Mouse (Mus musculus): ENCODE data around the gene Fam171a1. TPM values are rescaled to one million over a fixed set of nuclear protein-coding genes. Genes with fewer than 3 reads are reported as not detected.
"Not testable (repeated sequence)": the region's sequence is repeated elsewhere in the genome, so short reads cannot be mapped to it uniquely, and the experiment has no call there.

The Fam171a1 gene
- polyA plus RNA-seq, 1 experiment from 2014 or later, result 52.4 TPM

DNA sequence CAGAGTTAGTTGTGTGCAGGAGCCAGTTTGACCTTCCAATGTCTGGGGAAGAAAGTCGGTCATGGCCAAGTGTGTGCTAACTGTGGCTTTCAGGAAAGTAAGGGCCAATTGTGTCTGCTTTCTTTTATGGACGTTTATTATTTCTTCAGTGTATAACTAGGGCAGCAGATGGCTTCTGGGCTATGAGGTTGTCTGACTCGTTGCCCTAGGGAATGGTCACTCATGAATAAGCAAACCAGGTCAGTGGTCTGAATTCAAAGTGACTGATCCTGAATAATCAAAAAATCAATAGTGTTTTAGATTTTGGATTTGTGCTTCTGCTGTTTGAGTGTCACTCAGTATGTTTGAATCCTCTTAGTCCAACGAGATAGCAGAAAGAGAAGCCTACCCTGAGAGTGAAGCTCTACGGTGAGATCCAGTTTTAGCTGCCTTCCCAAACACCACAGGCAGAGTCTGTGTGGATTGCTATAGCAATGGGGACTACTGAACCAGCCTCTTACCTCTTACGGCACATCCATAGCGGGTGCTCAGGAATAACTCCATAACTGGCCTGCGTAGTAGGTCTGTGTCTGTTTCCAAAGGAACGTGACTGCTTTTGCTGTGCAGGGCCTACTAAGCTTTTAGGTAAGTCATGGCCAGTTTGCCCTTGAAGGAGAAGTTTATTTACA, 93.1 kb downstream of the Fam171a1 start:
- Histone ChIP-seq H3K4me1 (replicated peaks; ENCODE audit: control insufficient read depth, insufficient read depth, low read length) (no peaks in the 10 kb centered on the region), H3K4me3 (replicated peaks; ENCODE audit: low read length) (no peak overlapping the region), H3K27me3 (ENCODE audit: control insufficient read depth, insufficient read depth, low read length) (no peaks in the 10 kb centered on the region), H3K9me3 (ENCODE audit: control insufficient read depth, low read length) (no peaks in the 10 kb centered on the region), H3K4me2 (replicated peaks) (no peak overlapping the region), H3K27ac (no peak overlapping the region), H3K36me3 (replicated peaks; ENCODE audit: control insufficient read depth, insufficient read depth) (peaks cover 21% of the 10 kb centered on the region), H3K9ac (no peak overlapping the region)
- ATAC-seq (ENCODE audit: low FRiP score) (no peak), DNase-seq (ENCODE audit: low spot score) (no peak)
- 73% methylated on average over 9 of the region's 9 CpGs for WGBS

DNA sequence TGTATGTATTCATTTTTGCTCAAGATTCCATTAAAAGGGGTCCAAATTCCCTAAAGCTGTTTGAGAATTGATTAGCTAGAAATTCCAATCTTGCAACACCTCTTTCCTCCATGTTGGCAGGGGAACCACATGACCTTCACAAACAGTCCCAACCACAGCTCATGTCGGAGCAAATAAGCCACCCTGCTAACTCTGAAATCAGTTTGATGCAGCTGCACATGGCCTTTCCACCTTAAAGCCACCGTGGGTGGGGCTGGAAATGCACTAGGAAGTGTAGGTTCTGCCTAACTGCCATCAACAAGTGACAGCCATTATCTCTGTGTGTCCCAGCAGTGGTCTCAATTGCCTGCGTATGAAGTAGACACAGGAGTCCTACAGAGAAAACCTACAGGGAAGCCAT, 101.5 kb downstream of the Fam171a1 start:
- Histone ChIP-seq H3K9ac (no peak overlapping the region), H3K4me3 (replicated peaks; ENCODE audit: low read length) (no peak overlapping the region), H3K4me2 (replicated peaks) (no peak overlapping the region), H3K36me3 (replicated peaks; ENCODE audit: control insufficient read depth, insufficient read depth) (peaks cover 22% of the 10 kb centered on the region), H3K9me3 (ENCODE audit: control insufficient read depth, low read length) (no peaks in the 10 kb centered on the region), H3K4me1 (replicated peaks; ENCODE audit: control insufficient read depth, insufficient read depth, low read length) (no peaks in the 10 kb centered on the region), H3K27ac (no peak overlapping the region), H3K27me3 (ENCODE audit: control insufficient read depth, insufficient read depth, low read length) (no peaks in the 10 kb centered on the region)
- ATAC-seq (ENCODE audit: low FRiP score), result no peak
- DNase-seq (ENCODE audit: low spot score), result no peak
- 83% methylated on average over 3 of the region's 3 CpGs for WGBS

DNA sequence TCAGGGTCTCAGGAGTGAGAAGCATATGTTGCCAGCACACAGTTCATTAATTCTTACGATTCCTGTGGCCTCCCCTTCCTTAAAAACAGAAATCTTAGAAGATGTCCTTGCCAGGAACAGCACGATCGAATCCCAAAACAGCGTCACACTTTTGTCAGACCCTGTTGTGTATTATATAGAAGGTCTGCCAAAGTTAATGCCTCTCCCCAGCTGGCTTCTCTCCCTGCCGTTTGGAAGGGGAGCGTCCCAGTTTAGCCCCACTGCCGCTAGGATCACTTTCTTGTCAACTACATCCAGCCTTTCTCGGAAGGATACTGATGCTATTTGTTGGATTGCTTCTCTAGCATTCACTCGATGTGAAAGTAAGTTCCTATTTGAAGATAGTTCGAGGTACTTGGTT, 102.6 kb downstream of the Fam171a1 start:
- H3K27ac ChIP-seq, result no peak overlapping the region
- ATAC-seq (ENCODE audit: low FRiP score) (no peak), DNase-seq (ENCODE audit: low spot score) (no peak)
- 90% methylated on average over 10 of the region's 10 CpGs for WGBS
- H3K27me3 ChIP-seq (ENCODE audit: control insufficient read depth, insufficient read depth, low read length), result no peaks in the 10 kb centered on the region
- H3K4me1 ChIP-seq (replicated peaks; ENCODE audit: control insufficient read depth, insufficient read depth, low read length), result no peaks in the 10 kb centered on the region
- peaks cover 30% of the 10 kb centered on the region for H3K36me3 ChIP-seq (replicated peaks; ENCODE audit: control insufficient read depth, insufficient read depth)
- H3K4me2 ChIP-seq (replicated peaks), result no peak overlapping the region
- H3K9ac ChIP-seq, result no peak overlapping the region
- no peaks in the 10 kb centered on the region for H3K9me3 ChIP-seq (ENCODE audit: control insufficient read depth, low read length)
- no peak overlapping the region for H3K4me3 ChIP-seq (replicated peaks; ENCODE audit: low read length)

DNA sequence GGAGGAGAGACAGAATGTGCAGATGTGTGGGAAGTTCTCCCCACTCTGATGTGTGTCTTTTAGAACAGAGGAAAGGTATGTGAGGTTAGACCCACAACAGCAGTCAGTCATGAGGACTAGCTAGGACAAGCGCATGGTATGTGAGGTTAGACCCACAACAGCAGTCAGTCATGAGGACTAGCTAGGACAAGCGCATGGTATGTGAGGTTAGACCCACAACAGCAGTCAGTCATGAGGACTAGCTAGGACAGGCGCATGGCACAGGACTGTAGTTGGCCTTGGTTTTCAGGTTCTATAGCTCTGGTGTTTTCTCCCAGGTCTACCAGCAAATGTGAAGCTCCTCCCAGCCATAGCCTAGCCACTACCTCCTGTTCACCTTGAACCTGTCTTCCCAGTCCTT, 103.6 kb downstream of the Fam171a1 start:
- H3K27me3 ChIP-seq (ENCODE audit: control insufficient read depth, insufficient read depth, low read length); H3K4me2 ChIP-seq (replicated peaks); DNase-seq (ENCODE audit: low spot score); H3K9me3 ChIP-seq (ENCODE audit: control insufficient read depth, low read length); H3K27ac ChIP-seq; ATAC-seq (ENCODE audit: low FRiP score); H3K4me1 ChIP-seq (replicated peaks; ENCODE audit: control insufficient read depth, insufficient read depth, low read length); H3K9ac ChIP-seq; H3K4me3 ChIP-seq (replicated peaks; ENCODE audit: low read length): not testable (repeated sequence)
- peaks cover 30% of the 10 kb centered on the region for H3K36me3 ChIP-seq (replicated peaks; ENCODE audit: control insufficient read depth, insufficient read depth)
- WGBS, result 99% methylated on average over 3 of the region's 3 CpGs

DNA sequence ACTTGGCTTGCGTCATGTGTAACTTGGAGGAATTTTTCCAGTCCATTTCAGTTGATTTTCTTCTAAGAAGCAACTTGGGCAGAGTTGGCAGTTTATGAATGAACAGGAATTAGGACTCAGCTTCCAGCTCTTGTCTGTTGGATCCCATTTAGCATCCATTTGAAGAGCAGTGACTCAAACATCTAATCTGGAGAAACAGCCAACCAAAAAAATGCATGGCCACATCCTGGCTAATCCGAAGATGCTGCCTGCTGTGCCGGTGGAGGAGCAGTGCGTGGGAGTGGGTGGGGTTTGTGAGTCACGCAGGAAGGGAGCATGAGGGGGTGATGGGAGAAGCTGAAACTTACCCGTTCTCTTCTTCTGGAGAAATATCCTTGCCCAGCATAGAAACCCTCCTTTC, 104.2 kb downstream of the Fam171a1 start:
- H3K4me3 ChIP-seq (replicated peaks; ENCODE audit: low read length), result no peak overlapping the region
- WGBS, result 82% methylated on average over 6 of the region's 6 CpGs
- no peak for ATAC-seq (ENCODE audit: low FRiP score)
- no peaks in the 10 kb centered on the region for H3K4me1 ChIP-seq (replicated peaks; ENCODE audit: control insufficient read depth, insufficient read depth, low read length)
- peaks cover 30% of the 10 kb centered on the region for H3K36me3 ChIP-seq (replicated peaks; ENCODE audit: control insufficient read depth, insufficient read depth)
- DNase-seq (ENCODE audit: low spot score), result no peak
- no peaks in the 10 kb centered on the region for H3K27me3 ChIP-seq (ENCODE audit: control insufficient read depth, insufficient read depth, low read length)
- no peak overlapping the region for H3K4me2 ChIP-seq (replicated peaks)
- H3K27ac ChIP-seq, result no peak overlapping the region
- no peaks in the 10 kb centered on the region for H3K9me3 ChIP-seq (ENCODE audit: control insufficient read depth, low read length)
- no peak overlapping the region for H3K9ac ChIP-seq

DNA sequence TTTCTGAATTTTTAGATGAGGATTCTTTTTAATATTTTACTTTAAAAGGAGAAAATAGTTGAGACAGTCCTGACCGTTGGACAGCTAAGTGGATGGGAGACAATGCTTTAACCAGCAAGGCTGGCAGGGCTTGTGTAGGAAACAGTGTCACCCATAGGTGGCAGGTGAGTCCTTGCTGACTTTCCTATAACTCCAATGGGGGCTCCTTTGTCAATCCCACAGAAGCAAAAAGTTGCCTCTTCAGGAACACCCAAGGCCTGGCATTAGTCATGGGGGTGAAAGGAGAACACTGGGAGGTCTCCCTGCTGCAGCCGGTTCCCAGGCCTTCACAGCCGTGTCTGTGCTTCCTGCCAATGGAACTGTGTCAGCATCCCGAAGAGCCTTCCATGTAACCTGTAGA, 114.5 kb downstream of the Fam171a1 start:
- H3K9me3 ChIP-seq (ENCODE audit: control insufficient read depth, low read length), result no peaks in the 10 kb centered on the region
- no peak for DNase-seq (ENCODE audit: low spot score)
- no peak overlapping the region for H3K9ac ChIP-seq

DNA sequence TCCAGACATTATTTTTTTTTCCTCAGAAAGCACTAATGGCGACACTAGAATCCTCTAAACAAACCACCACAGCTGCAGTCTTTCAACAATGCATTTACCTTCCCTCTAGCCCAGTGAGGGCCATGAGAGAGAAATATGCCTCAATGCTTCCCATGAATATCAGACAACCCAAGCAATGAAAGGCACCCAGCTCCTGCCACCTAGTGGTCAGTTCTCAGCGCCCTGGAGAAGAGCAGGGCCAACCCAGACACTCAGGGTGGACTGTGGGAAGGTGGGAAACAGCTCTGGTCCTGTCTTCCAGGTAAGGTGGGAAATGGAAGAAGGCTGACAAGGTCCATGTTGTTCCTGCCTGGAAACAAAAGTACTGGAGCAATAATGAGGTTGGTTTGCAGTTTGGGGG, 115.0 kb downstream of the Fam171a1 start:
- H3K4me2 ChIP-seq (replicated peaks), result no peak overlapping the region
- ATAC-seq (ENCODE audit: low FRiP score) (peak; percentile 59; the same call in 1 of the 2 replicates), DNase-seq (ENCODE audit: low spot score) (peak; percentile 71)
- H3K27me3 ChIP-seq (ENCODE audit: control insufficient read depth, insufficient read depth, low read length), result no peaks in the 10 kb centered on the region
- no peaks in the 10 kb centered on the region for H3K4me1 ChIP-seq (replicated peaks; ENCODE audit: control insufficient read depth, insufficient read depth, low read length)
- no peak overlapping the region for H3K27ac ChIP-seq
- H3K36me3 ChIP-seq (replicated peaks; ENCODE audit: control insufficient read depth, insufficient read depth), result peaks cover 35% of the 10 kb centered on the region
- H3K4me3 ChIP-seq (replicated peaks; ENCODE audit: low read length), result no peak overlapping the region
- H3K9me3 ChIP-seq (ENCODE audit: control insufficient read depth, low read length), result no peaks in the 10 kb centered on the region
- H3K9ac ChIP-seq, result no peak overlapping the region
- 23% methylated on average over 2 of the region's 2 CpGs for WGBS

More for the DNA sequence above, 114.5 kb downstream of the Fam171a1 start:
- ATAC-seq (ENCODE audit: low FRiP score), result peak; percentile 64; the same call in 1 of the 2 replicates
- H3K27me3 ChIP-seq (ENCODE audit: control insufficient read depth, insufficient read depth, low read length), result no peaks in the 10 kb centered on the region
- no peak overlapping the region for H3K4me2 ChIP-seq (replicated peaks)
- H3K27ac ChIP-seq, result no peak overlapping the region
- no peaks in the 10 kb centered on the region for H3K4me1 ChIP-seq (replicated peaks; ENCODE audit: control insufficient read depth, insufficient read depth, low read length)
- WGBS, result 81% methylated on average over 4 of the region's 4 CpGs
- peaks cover 39% of the 10 kb centered on the region for H3K36me3 ChIP-seq (replicated peaks; ENCODE audit: control insufficient read depth, insufficient read depth)
- no peak overlapping the region for H3K4me3 ChIP-seq (replicated peaks; ENCODE audit: low read length)

DNA sequence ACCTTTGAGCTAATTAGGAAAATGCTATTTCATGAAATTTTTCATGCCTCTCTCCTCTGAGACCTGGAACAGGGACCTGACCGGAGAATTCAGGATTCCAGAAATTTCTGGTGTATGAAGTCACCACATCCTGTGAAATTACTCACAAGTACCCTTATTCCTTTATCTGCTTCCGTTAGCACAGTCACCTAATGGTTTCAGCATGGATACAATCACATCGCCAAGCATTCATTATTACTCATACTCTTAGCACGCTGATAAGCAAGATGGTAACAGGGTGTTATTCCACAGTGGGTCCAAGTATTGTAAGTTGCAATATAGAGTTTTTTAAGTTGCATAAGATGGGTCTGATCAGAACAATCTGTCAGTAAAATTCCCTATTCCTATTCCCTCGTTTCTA, 125.2 kb downstream of the Fam171a1 start:
- Histone ChIP-seq H3K4me1 (replicated peaks; ENCODE audit: control insufficient read depth, insufficient read depth, low read length) (no peaks in the 10 kb centered on the region), H3K9me3 (ENCODE audit: control insufficient read depth, low read length) (no peaks in the 10 kb centered on the region), H3K27me3 (ENCODE audit: control insufficient read depth, insufficient read depth, low read length) (no peaks in the 10 kb centered on the region), H3K9ac (no peak overlapping the region), H3K4me2 (replicated peaks) (no peak overlapping the region), H3K36me3 (replicated peaks; ENCODE audit: control insufficient read depth, insufficient read depth) (no peaks in the 10 kb centered on the region), H3K27ac (no peak overlapping the region), H3K4me3 (replicated peaks; ENCODE audit: low read length) (no peak overlapping the region)
- ATAC-seq (ENCODE audit: low FRiP score) (no peak), DNase-seq (ENCODE audit: low spot score) (no peak)
- 91% methylated on average over 5 of the region's 5 CpGs for WGBS

DNA sequence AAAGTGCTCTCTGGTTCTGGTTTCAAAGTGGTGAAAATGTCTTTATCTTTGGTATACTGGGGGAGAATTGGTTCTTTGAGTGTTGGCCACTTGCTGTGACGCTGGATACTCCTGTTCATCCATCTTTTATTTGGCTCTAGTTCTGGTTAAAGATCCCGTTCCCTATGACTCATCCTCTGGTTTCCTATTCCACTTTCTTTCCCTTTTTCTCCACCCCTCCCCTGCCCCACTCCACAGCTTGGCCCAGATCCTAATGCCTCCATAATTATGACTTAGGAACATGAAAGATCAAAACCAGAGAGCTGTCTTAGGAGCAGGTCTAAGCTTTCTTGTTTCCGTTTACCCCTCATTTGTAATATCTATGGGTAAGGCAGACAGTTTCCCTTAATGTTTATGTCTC, 130.2 kb downstream of the Fam171a1 start:
- Histone ChIP-seq H3K27ac (no peak overlapping the region), H3K9me3 (ENCODE audit: control insufficient read depth, low read length) (no peaks in the 10 kb centered on the region), H3K4me1 (replicated peaks; ENCODE audit: control insufficient read depth, insufficient read depth, low read length) (no peaks in the 10 kb centered on the region), H3K27me3 (ENCODE audit: control insufficient read depth, insufficient read depth, low read length) (no peaks in the 10 kb centered on the region), H3K9ac (no peak overlapping the region), H3K4me3 (replicated peaks; ENCODE audit: low read length) (no peak overlapping the region), H3K36me3 (replicated peaks; ENCODE audit: control insufficient read depth, insufficient read depth) (no peaks in the 10 kb centered on the region), H3K4me2 (replicated peaks) (no peak overlapping the region)
- WGBS, result 78% methylated on average over 3 of the region's 3 CpGs
- ATAC-seq (ENCODE audit: low FRiP score) (no peak), DNase-seq (ENCODE audit: low spot score) (no peak)

DNA sequence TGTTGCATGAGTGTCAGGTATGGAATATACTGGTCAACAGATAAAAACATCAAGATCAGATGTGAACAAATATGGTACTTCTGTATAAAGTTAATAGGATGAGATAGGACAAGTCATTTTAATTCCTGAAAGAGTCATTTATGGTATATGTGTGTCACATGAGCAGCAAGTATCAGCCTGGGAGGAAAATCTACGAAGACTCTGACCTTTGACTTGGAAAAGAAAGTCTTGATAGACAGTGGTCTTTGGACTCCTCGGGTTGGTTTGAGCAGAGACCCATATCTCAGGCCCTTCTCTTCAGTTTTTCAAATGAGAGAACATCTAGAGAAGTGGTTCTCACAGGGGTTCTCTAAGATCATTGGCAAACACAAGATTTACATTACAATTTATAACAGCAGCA, 137.3 kb downstream of the Fam171a1 start:
- no peak overlapping the region for H3K4me3 ChIP-seq (replicated peaks; ENCODE audit: low read length)
- H3K36me3 ChIP-seq (replicated peaks; ENCODE audit: control insufficient read depth, insufficient read depth), result no peaks in the 10 kb centered on the region
- H3K4me2 ChIP-seq (replicated peaks), result no peak overlapping the region
- H3K27me3 ChIP-seq (ENCODE audit: control insufficient read depth, insufficient read depth, low read length), result no peaks in the 10 kb centered on the region
- no peaks in the 10 kb centered on the region for H3K4me1 ChIP-seq (replicated peaks; ENCODE audit: control insufficient read depth, insufficient read depth, low read length)
- H3K9ac ChIP-seq, result no peak overlapping the region
- no peaks in the 10 kb centered on the region for H3K9me3 ChIP-seq (ENCODE audit: control insufficient read depth, low read length)
- DNase-seq (ENCODE audit: low spot score), result no peak
- no peak for ATAC-seq (ENCODE audit: low FRiP score)
- WGBS, result 83% methylated on average over 2 of the region's 2 CpGs
- no peak overlapping the region for H3K27ac ChIP-seq

Measured in hindbrain, embryonic 14.5 days (tissue).